Mouse (Mus musculus): ENCODE measurements around the gene Fignl1.

The Fignl1 gene

DNA sequence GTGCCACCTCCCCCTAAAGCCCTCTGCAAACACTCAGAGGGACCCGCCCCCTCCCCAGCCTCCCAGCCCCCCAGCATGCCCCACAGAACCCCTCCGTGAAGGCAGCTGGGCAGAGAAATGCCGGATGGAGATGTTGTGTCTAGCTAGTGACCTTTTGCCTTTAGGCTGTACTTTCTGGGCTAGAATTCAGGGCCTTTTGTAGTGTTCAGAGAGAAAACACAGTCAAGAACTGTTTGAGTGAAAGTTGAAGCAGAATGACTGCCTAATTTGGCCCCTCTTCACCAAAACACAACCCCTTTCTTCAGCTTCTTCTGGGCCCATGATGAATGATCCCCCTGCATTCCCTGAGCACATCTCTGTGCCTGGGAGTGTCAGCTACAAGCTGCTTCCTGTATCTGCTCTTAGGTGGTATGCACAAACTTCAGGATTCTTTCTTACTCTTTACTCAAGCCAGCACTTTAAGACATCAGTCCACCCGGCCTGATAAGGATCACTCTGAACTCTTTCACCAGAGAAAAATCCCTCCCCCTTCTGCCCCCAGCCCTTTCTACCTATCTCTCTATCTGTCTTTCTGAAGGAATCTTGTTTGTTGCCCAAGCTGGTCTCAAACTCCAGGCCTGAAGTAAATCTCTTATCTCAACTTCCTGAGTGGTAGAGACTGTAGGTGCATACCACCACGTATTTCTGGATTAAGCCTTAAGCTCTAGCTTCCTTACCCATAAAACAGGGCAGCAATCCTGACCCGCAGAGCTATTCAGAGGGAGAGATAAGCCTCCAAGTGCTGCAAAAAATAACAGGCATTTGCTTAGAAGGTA is 23.4 kb upstream of the Fignl1 start:
- no peak for DNase-seq

DNA sequence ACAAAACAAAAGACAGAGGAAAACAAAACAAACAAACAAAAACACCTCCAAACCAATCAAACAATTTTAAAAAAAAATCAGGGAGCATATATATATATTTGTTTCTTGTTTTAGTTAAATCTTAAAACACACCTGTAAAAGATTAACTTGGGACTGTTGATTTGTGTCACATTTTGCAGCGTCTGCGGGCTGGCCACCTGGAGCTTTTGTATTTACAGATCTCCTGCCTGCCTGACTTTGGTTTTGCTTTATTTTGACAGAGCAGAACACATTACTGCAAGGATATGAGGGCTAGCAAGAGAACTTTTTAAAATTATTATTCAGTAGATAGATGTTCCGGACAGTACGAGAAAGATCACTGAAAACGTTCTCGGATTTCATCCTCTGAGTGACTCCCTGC is 22.8 kb upstream of the Fignl1 start:
- DNase-seq, result no peak

DNA sequence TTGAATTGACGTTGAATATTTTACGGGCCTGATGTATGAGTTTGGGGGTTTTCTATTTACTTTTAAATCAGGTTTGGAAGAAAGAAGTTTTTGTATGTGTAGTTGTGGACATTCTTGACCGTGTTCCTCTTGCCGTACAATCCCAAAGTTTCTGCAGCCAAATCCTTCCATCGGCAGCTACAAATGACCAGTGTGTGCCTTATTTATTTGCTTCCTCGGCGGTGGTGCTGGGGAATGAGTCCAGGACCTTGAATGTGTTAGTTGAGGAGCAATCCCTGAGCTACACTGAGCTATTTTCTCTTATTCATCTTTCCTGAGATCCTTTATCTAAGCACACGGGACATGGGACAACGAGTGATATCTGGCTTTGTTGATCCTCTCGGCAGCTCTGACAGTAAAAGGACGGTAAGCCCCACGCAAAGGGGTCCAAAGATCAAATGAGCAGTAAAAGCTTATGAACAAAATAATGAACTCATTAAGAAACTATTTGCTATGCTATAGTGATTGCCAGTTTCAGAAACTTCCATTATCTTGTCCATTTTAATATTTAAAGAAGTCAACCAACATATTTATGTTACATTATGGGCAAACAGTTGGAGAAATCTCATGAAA is 22.2 kb upstream of the Fignl1 start:
- DNase-seq, result no peak

DNA sequence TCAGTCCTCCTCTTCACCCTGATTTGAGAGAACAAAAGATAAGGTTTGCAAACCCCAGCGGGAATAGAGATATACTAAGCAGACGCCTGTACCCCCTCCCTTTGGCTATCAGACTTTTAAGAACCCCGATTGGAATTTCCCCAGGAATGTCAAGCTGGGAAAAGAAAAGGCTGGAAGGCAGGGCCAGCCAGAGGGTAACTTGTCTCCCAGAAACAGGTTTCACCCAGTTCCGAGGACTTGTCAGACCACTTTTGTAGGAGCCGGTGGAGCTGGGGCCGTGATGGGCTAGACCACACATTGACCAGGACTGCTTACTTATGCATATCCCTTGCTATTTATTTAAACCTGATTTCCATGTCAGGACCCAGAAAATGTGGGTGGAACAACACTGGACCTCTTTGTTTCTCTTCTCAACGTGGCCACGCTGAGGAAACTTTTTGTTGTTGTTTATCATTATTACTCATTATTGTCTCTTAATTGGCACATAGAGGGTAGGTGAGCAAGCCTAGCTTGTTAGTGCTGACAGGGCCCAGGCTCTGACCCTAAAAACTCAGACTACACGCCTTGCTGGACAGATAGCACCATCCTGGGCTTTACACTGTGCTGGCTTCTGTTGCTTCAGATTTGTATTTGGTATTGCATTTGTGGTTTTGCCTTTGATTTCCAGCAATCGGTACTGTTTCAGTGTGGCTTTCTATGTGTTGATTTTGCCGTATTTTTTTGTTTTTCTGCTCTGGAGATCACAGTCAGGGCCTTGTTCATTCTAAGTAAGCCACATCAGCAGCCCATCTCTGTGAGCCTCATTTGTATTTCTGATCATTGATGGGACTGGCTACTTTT is 20.6 kb upstream of the Fignl1 start:
- peak; percentile 34 to 50 for DNase-seq

DNA sequence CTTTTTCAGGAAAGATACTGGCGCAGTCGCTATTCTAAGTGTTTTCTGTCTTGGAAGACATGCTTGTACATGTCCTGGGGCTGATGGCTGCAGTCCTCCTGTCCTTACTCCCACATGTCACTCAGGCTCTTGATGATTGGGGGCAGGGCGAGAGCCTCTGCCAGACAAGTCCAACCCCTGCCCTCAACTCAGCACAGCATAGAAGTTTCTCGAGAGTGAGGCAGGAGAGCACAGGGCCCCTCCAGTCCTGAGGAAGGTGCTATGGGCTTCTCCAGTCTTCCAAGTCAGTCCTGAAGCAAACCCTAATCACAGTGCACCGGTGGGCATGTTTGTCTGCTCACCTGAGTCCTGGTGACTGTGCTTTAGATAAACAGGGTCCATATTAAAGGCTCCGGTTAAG is 20.0 kb upstream of the Fignl1 start:
- no peak for DNase-seq

DNA sequence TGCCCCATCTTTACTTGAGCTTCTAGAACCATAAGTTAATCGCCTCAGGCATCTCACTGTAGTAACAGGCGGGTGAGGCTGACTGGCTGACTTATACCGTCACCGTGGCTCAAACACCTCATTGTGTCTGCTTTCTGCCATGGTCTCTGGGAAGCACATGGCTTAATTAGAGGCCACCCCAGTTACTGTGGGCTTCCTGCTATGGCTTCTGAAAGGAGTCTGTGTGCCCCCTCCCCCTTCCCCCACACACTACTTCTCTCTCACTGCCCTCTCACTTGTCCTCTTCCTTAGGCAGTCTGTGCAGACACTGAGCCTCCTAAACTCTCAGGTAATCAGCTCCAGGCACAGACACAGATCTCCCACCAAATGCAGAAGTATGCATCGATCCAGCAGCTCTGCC is 19.5 kb upstream of the Fignl1 start:
- no peak for DNase-seq

DNA sequence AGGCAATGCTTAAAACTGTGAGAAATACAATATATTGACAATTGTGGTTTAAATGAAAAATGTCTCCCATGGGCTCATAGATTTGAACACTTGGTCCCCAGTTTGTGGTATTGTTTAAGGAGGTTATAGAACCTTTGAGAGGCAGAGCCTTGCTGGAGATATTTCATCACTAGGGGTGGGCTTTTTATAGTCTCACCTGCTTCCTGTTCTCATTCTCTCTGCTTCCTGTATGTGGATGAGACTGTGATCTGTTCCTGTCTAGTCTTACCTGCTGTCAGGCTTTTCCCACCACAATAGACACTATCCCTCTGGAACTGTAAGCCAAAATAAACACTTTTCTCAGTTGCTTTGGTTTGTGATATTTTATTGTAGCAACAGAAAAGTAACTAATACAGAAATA is 17.7 kb upstream of the Fignl1 start:
- DNase-seq, result no peak

DNA sequence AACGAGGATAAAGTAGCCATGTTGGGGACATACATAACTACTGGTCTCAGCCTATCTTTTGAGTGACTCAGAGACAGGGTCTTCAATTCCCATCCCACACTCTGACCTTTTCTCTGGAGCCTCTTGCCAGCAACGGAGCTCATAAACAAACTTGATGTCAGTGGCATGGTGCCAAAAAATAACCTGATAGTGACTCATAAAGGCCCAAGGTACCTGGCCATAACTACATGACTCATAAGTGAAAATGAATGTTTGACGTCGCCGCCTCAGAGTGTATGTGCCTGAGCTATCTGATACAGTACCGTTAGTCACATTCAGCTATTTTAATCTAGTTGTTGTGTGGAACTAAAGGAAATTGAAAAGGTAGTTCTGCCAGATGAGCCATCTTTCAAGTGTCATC is 16.9 kb upstream of the Fignl1 start:
- DNase-seq, result no peak

DNA sequence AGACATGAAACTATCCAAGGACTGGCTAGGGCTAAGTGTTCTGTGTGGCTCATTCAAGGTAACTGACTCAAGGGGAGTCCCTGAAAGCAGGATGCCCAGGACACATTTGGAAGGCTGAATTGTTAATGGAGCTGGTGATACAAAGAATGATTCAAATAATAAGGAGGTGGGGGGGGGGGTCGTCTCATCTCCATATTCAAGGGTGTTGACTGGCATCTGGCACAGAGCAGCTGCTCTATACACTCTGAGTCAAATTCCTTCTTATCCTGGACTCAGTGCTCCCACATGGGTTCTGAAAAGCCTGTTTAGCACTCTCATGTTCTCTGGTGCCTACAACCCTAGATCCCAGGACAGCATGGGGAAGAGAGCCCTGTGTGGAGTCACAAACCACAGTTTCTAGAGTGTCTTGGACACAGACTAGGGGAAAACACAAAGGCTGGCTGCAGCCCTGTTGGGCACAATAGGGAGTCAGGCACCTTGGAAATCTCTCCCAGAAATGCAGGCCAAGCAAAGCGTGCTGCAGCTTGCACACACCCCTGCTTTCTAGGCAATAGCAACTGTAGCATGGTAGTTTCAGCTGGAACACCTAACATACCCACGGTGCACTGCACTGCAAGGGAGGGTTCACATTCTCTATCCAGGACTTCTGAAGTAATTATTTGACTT is 16.3 kb upstream of the Fignl1 start:
- DNase-seq, result no peak

DNA sequence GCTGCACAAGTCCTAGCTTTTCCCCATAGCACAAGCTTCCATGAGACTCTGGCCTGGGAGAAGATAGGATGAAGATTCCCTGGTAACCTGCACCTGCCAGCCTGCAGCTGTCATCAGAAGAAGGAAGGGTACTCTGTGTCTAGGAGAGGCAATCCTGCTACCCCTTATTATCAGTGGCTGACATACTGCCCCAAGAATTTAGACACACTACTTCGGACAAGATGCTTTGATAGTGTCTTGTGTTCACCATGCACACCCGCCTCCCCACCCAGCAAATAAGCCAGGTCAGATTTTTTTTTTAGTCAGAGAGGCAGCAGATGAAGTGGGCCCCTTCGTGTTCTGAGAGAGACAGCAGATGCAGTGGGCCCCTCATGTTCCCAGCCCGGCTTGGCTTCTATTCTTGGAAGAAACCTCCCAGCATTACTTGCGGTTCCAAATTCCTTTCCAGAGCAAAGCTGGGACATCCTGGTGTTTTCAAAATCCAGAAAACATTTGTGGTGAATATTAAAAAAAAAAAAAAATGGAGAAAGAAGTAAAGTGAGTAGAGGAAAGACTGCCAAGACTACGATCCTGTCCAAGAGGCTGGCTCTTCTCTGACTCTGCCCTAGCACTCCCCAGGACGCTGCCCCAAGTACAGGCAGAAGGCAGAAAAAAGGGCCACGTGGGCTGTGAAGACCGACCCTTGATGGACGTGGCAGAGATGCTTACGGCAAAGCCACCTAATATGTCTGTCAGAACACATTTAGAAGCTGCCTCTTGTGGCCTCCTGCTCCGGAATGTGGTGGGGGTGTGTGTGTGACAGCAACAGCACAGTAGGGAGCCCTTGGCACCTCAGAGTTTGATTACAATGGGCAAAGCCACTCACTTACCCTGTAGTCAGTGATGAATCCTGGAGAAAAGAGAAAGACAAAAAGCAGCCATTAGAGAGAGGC is 15.5 kb upstream of the Fignl1 start:
- DNase-seq, result no peak

DNA sequence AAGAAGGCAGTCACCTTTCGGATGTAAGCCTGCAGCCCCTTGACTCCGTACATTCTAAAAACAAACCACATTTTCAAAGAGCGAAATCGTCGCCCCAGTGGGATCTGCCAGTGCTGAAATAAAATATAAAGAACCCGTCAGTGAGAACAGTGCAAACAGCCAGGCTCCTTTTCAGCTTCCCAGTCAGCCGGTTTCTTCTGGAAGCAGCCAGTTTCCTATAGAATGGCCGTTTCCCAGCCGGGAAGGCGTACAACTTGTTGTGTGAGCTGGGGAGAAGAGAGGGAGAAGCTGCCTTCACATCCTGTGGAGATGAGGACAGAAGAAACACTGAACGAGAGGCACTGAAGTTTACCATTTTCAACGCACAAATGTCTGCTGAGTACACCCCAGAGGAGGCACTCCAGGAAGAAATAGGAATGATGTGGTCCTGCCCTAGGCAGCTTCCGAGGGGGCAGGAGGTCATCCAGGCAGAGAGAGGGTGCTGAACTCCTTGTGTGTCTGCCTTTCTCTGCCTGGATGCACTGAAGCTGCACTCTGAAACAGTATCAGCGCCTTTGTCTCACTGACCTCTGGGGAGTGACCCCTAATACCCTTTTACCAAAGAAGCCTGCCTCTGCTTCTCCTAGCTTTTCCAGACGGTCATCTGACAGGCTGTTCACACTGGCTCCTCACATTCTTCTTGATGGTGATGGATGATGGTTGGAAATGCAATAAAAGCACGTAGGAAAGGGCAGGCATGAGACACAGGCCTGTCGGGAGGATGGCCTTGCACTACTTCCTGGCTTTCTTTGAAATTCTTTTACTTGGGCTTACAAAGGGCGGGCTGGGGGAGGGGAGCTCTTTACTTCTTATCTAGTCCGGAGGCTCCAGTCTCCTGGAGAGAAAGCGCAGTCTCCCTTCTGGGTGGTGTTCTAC is 13.7 kb upstream of the Fignl1 start:
- no peak for DNase-seq

DNA sequence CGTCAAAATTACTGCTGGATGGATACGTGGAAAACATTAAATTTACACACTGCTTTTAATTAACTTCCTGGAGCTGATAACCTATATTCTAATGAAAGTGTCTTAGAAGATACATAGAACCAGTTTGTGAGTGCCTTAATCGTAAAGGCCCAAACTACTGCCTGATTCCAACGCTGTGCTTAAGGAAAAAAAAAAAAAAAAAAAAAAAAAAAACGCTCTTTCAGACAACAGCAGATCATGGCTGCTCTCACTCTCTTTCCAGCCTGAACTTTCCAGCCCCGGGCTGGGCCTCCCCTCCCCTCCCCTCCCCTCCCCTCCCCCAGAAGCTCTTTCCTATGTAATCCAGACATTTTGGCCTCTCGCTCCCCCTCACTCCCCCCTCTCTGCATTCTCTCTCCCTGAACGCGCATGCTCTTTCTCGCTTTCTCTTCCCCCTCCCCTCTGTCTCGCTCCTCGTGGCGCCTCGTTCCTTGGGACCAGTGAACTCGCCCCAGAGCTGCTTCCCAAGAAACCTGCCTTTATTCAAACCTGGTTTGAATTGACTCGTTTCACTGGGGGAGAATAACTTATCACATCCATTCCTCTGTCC is 12.7 kb upstream of the Fignl1 start:
- DNase-seq, result no peak

DNA sequence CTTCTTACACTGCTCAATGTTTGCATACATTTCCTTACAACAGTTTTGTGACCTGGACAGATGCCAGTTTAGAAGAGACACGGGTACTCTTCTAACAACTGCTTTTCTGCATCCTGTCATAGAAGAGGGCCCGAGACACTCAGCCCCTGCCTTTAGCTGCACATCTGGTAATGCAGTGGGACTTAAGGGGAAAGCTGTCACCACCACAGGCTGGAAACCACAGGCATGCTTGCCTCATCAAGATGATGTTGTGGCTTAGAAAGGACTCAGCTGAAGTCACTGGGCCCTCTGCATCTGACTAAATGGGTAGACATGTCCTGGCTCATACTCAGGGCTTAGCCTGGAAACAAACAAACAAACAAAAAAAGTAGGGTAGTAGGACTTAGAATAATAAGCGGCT is 12.0 kb upstream of the Fignl1 start:
- DNase-seq, result no peak

DNA sequence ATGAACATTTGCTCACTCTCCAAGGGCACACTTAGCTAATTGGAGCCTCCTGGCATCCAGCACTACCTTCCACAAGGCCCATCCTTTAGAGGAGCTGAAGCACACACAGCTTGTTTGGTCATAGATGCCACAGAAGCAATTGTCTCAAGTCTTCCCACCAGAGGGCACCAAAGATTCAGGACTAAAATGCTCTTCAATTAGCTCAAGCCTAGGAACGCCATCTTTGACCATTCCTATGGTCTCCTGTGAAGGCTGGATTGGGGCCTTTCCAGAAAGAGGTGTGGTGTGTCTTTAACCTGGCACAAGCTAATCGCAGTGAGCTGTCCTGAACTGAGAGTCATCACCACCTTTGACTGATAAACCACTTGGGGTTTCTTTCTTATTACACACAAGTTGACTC is 11.5 kb upstream of the Fignl1 start:
- peak; percentile 55 to 80 for DNase-seq

DNA sequence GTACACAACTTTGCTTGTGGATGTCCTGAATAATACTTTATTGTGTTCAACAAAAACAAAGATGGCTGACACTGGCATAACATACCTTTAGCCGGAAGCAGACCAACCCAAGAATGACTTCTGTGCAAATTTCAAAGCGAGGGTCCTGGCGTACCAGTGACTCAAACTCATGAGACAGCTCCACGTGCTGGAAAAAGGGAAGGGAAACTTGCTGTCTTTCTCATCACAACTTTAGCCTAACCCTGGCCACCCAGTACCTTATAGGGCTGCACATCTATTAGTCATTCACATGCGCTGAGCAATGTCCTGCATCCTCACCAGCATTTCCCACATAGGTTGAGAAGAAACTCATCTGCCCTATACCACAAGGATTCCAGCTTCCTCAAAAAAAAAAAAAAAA is 10.4 kb upstream of the Fignl1 start:
- DNase-seq, result no peak

DNA sequence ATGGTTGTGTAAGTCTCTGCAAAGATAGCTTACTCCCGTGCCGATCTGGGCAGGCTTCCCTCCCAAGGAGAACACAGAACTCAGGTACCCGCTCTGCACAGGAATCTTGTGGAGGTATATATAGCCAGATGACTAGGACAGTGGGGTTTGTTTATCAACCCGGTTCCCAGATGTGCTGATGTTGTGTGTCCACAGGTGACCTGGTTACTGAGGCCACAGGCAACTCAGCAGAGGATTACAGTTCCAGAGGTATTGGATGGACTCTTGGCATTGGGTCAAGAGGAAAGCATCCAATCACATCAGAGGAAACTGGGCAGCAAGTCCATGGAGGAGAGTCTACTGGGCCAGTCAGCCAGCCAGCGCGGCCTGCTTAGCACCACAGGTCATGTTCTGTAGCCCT is 10.0 kb upstream of the Fignl1 start:
- no peak for DNase-seq

DNA sequence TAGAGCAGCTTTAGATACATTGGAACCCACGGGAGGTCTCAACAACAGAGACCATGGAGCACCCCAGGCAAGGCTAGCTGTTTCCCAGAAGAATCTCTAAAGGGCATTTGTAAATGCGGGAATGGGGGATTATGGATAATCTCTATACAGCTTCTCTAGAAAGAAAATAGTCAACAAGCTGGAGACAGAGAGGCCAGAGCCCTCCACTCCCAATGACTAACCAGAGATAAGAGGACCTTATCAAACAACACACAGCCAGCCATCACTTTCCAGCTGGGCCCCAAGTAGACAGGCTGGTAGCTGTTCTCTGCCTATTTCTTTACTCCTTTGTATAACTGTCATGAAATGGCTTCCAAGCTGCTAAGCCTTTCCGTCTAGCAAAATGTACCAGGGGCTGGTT is 7.0 kb upstream of the Fignl1 start:
- DNase-seq, result no peak

DNA sequence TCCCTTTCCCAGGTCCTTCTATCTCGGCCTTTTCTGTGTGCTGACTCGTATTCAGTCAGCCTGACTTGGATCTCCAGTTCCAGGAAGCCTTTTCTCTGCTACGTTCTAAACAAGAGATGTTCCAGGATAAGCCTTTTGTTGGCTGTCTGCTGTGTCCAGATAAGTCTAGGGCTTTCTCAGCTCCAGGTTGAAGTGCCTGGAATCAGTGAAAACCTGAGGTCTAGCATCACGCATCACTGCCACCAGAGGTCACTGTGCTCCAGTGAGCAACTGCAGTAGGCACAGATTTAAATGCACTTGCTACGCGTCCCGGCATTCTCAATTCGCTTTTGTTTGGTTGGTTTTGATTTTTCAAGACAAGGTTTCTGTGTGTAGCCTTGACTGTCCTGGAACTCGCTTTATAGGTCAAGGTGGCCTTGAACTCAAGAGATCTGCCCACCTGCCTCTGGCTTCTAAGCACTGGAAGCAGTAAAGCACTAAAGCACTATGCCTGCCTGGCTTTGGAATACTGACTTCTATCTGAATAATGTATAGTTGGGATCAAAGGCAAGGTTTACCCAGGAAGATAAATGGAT is 3.2 kb upstream of the Fignl1 start:
- DNase-seq, result peak; percentile 62 to 70

DNA sequence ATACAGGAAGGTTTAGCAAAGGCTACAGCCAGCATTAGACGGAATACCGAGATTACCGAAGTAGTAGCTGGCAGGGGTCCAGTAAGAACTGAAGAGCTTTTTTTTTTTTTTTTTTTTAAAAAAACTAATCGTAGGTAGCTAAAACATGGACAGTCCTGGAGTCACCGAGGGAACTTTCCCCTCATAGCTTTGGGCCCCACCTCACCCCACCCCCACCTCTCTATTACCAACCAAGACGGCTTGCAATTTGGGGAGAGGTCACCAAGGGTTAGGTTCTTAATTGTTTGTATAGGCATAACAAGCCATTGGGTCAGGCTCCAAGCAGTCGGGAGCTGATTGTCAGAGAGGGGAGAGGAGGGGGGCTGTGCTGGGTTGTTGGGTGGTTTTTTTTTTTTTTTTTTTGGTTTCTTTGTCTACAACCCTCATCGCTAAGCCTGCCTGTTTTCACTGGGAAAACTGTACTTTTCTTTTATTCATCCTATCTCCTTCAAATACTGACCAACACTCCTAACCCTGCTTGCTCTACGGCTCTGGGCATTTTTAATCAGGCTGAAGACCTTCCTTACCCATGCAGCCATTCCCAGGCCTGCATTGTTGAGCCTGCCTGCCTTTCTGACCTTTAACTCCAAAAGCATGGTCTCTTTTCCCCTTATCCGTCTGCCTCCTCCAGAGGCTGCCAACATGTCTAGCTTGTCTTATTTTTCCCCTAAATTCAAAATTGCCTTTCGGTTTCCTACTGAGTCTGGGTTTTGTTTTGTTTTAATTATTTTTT is 828 bp upstream of the Fignl1 start:
- DNase-seq, result no peak
